Comparison of ENCODE assay signal across 8 mouse cellular contexts in the genomic region with DNA sequence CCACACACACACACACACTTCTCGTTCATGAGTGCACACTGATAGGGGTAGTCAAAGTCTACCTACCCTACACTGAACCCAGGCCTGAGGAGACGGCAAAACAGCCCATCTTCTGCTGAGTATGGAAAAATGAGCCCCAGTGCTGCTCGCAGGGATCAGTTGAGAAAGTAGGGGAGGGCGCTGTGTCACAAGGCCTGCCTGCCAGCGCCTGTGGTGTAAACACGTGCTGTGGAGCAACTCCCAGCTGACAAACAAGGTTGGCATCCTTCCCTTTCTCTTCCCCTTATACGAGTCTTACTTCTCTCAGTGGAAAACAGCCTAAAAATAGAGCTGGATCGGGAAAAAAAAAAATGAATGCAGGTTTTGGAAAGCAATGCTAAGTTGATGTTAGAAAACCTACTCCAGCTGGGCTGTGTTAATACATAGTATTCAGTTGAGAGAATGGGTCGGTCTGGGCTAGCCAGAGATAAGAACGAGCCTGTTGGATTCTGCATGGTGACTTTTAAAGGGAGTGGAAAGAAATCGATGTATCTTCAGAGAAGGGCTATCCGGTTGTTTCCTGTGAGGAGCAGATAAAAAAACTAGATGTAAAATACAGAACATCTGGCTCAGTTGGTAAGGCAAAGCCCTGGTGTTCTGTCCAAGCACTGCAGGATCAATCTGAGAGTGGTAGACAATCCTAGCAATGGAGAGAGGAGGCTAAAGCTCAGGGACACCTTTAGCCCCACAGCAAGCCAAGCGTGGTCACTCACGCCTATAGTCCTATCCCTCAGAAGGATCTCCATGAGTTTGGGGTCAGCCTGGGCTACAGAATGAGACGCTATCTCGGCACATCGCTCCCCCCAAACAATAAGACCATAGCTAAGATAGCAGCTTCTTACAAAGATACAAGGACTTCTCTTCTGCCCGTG. TPM values are rescaled to one million over a fixed set of nuclear protein-coding genes. Genes with fewer than 3 reads are reported as not detected.
A peak's percentile ranks its signal among the peaks of the same experiment; 100 is the strongest.
DNase-seq lines count a peak whose midpoint lies in the region; ATAC-seq lines count a peak whose summit lies in the region.

No protein-coding gene starts in this region.

- DNase-seq in right cerebral cortex, adult 18-20 months: peak; percentile 24
- DNase-seq in right cerebral cortex, postnatal 4 days: no peak
- peak; percentile 64 for DNase-seq in heart, postnatal 4 days
- DNase-seq in lung, postnatal 14 days: peak; percentile 60
- no peak for DNase-seq in thymus, postnatal 10 days (ENCODE audit: low spot score in 2 of 2)
- DNase-seq in thymus, postnatal 14 days: no peak
- no peak for DNase-seq in layer of hippocampus, postnatal 36 days

- 0 out of 2 replicates have a peak, but pooled peaks have one; percentile 43 for ATAC-seq in erythroblast, adult 5-6 weeks (replicated peaks; ENCODE audit: low FRiP score, poor library complexity, severe bottlenecking)

RNA-seq across cellular contexts. Expression of a gene that starts 40.6 kb away (rescaled TPM):
- 11.5 and 27.3 TPM in 2 replicates for total RNA-seq in erythroblast, adult 5-6 weeks (2015; ENCODE audit: low replicate concordance)
- 5.0 and 11.5 TPM in 2 replicates for total RNA-seq in erythroblast, adult 5-6 weeks (2017; ENCODE audit: low replicate concordance)
- total RNA-seq in heart, postnatal 4 days (2021): 10 to 100 TPM; 11.8 to 12.7 TPM
- 10 to 100 TPM; 41.6 to 43.2 TPM for total RNA-seq in layer of hippocampus, postnatal 36 days (2021)

Comparison
In these comparisons a context has a peak if more than half of its experiments do, and no peak if none do; other contexts are left out.
1. DNase-seq: peak in right cerebral cortex, adult 18-20 months (single experiment), heart, postnatal 4 days (single experiment) and lung, postnatal 14 days (single experiment); none in right cerebral cortex, postnatal 4 days (single experiment), thymus, postnatal 10 days (0 of 2), thymus, postnatal 14 days (single experiment) and layer of hippocampus, postnatal 36 days (0 of 2).